Mouse (Mus musculus): ENCODE measurements around the gene Pla2g15. TPM values are rescaled to one million over a fixed set of nuclear protein-coding genes. Genes with fewer than 3 reads are reported as not detected.

Gene Pla2g15
- total and polyA plus RNA-seq, 3 experiments: 4.0 to 9.4 TPM; not detected in 1

DNA sequence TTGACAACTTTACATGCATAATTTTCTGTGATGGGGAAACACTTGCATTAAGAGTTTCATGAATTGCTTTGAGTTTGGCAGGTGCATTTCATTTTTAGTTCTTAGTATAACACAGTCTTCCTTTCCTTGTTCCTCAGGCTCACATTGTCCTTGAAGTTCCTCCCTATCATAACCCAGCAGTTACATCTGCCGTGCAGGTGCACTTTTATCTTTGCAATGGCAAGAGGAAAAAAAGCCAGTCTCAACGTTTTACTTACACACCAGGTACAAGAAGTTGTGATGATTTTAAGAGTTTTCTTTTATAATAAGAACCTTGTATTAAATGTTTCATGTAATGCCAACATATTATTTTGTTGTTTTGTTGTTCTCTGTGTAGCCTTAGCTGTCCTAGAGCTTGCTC lies 46.3 kb upstream of the Pla2g15 start:
- no peak overlapping the region for H3K27ac ChIP-seq (ENCODE audit: control insufficient read depth, low read depth, low read length)
- H3K79me2 ChIP-seq (ENCODE audit: control insufficient read depth, insufficient read depth, low read length, poor library complexity): no peaks in the 10 kb centered on the region
- peaks cover 0 to 31% of the 10 kb centered on the region in 2 experiments; a peak in 2 of 4 replicates for H3K36me3 ChIP-seq (ENCODE audit: control insufficient read depth in 1 of 2, insufficient read depth in 2 of 2, low read length in 2 of 2)
- H3K4me1 ChIP-seq (ENCODE audit: control insufficient read depth in 1 of 2, insufficient read depth in 2 of 2, low read length in 2 of 2): no peaks in the 10 kb centered on the region
- H3K9me3 ChIP-seq (replicated peaks; ENCODE audit: insufficient read depth, low read length): no peaks in the 10 kb centered on the region
- no peaks in the 10 kb centered on the region for H3K27me3 ChIP-seq (ENCODE audit: control insufficient read depth in 1 of 2, insufficient read depth in 2 of 2, low read length in 2 of 2)
- DNase-seq (ENCODE audit: low read depth, low spot score): no peak
- no peak overlapping the region for H3K9ac ChIP-seq (ENCODE audit: control insufficient read depth, low read depth, low read length, poor library complexity, severe bottlenecking)
- TF ChIP-seq HCFC1 (IDR thresholded peaks at IDR 0.05; ENCODE audit: low read depth, low read length) (no peak), SIN3A (IDR thresholded peaks at IDR 0.05; ENCODE audit: low read length) (no peak), POLR2AphosphoS5 (IDR thresholded peaks at IDR 0.05; ENCODE audit: borderline replicate concordance, low read depth, low read length) (no peak), RCOR1 (IDR thresholded peaks at IDR 0.05; ENCODE audit: low read depth, low read length) (no peak), MAFK (IDR thresholded peaks at IDR 0.05; ENCODE audit: borderline replicate concordance, low read depth, low read length) (no peak), POLR2AphosphoS2 (IDR thresholded peaks at IDR 0.05; ENCODE audit: low read length) (no peak), GATA1 (IDR thresholded peaks at IDR 0.05; ENCODE audit: low read depth, low read length) (no peak), SMC3 (IDR thresholded peaks at IDR 0.05; ENCODE audit: low read depth, low read length) (no peak), KAT2A (conservative IDR thresholded peaks at IDR 0.05; ENCODE audit: low read depth, low read length) (no peak), MAZ (IDR thresholded peaks at IDR 0.05; ENCODE audit: low read depth, low read length) (no peak), MYB (IDR thresholded peaks at IDR 0.05; ENCODE audit: low read depth, low read length) (no peak), ETS1 (IDR thresholded peaks at IDR 0.05; ENCODE audit: low read depth, low read length) (no peak)
- no peak overlapping the region for H3K4me3 ChIP-seq (ENCODE audit: control insufficient read depth in 1 of 2, insufficient read depth in 1 of 2, low read depth in 2 of 2, low read length in 2 of 2)

DNA sequence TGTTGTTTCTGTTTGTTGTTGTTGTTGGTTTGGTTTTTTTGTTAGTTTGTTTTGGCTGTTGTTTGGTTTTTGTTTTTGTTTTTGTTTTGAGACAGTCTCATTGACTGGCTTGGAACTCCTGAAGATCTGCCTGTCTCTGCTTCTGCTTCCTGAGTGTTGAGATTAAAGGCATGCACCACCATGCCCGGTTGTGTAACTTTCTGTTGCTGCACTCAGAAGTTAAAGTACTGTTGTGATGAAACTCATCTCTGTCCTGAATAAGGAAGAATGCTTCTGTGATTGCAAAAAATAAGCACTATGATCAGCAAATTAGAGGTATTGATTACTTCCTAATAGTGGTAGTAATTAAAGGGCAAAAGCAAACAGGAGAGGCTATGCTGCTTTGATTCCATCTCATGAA lies 44.0 kb upstream of the Pla2g15 start:
- no peak overlapping the region for H3K4me3 ChIP-seq (ENCODE audit: control insufficient read depth in 1 of 2, insufficient read depth in 1 of 2, low read depth in 2 of 2, low read length in 2 of 2)
- peaks cover 0 to 25% of the 10 kb centered on the region in 2 experiments; a peak in 2 of 4 replicates for H3K36me3 ChIP-seq (ENCODE audit: control insufficient read depth in 1 of 2, insufficient read depth in 2 of 2, low read length in 2 of 2)
- no peak for DNase-seq (ENCODE audit: low read depth, low spot score)
- H3K9me3 ChIP-seq (replicated peaks; ENCODE audit: insufficient read depth, low read length): no peaks in the 10 kb centered on the region
- H3K9ac ChIP-seq (ENCODE audit: control insufficient read depth, low read depth, low read length, poor library complexity, severe bottlenecking): no peak overlapping the region
- H3K4me1 ChIP-seq (ENCODE audit: control insufficient read depth in 1 of 2, insufficient read depth in 2 of 2, low read length in 2 of 2): no peaks in the 10 kb centered on the region
- H3K79me2 ChIP-seq (ENCODE audit: control insufficient read depth, insufficient read depth, low read length, poor library complexity): no peaks in the 10 kb centered on the region
- TF ChIP-seq BHLHE40 (IDR thresholded peaks at IDR 0.05; ENCODE audit: borderline replicate concordance, low read depth, low read length) (no peak), ETS1 (IDR thresholded peaks at IDR 0.05; ENCODE audit: low read depth, low read length) (no peak), KAT2A (conservative IDR thresholded peaks at IDR 0.05; ENCODE audit: low read depth, low read length) (no peak), SIN3A (IDR thresholded peaks at IDR 0.05; ENCODE audit: low read length) (no peak), ZC3H11A (IDR thresholded peaks at IDR 0.05; ENCODE audit: low read depth, low read length) (no peak), POLR2A (IDR thresholded peaks at IDR 0.05; ENCODE audit: control insufficient read depth in 1 of 2, insufficient read depth in 1 of 2, low read depth in 1 of 2, low read length in 2 of 2, poor library complexity in 1 of 2) (no peak), MAX (IDR thresholded peaks at IDR 0.05; ENCODE audit: low read length) (no peak), E2F4 (IDR thresholded peaks at IDR 0.05; ENCODE audit: borderline replicate concordance, low read depth, low read length) (no peak), MAFK (IDR thresholded peaks at IDR 0.05; ENCODE audit: borderline replicate concordance, low read depth, low read length) (no peak), MXI1 (IDR thresholded peaks at IDR 0.05; ENCODE audit: low read depth, low read length) (no peak), CHD2 (IDR thresholded peaks at IDR 0.05; ENCODE audit: low read length) (no peak), CHD1 (IDR thresholded peaks at IDR 0.05; ENCODE audit: low read depth, low read length) (no peak)
- H3K27ac ChIP-seq (ENCODE audit: control insufficient read depth, low read depth, low read length): no peak overlapping the region
- H3K27me3 ChIP-seq (ENCODE audit: control insufficient read depth in 1 of 2, insufficient read depth in 2 of 2, low read length in 2 of 2): no peaks in the 10 kb centered on the region
